9 mouse cellular contexts compared by ENCODE assay signal in the genomic region with DNA sequence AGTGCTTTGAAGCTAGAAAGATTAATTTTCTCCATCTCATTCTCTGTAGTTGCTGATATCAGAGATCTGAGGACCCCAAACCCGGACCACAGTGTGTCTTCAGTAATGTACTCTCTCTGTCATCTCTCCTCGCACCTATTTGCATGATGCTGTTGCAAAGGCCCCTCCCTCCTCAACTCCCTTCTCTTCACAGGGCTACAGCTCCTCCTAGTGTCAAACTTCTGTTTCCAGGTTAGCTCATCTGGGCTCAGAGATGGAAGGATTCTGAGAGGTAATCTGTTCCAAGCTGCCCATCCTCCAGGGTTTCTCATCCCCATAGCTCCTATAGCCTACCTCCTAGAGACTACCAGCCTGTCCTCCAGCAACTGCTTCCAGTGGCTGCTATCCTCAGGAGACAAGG. TPM values are rescaled to one million over a fixed set of nuclear protein-coding genes. Genes with fewer than 3 reads are reported as not detected.
DNase-seq lines count a peak whose midpoint lies in the region; ATAC-seq and TF ChIP-seq lines count a peak whose summit lies in the region.
"Had no signal": no experiment of that assay in that cellular context is flagged by ENCODE, and none has a peak within 500 bp of the region (broad histone marks: within the 10 kb centered on the region; RNA-seq: fewer than 3 reads in every experiment).

No protein-coding gene starts in this region.

- H3K4me1 ChIP-seq in MEL (ENCODE audit: control insufficient read depth in 1 of 2, insufficient read depth in 2 of 2, low read length in 2 of 2), result no peaks in the 10 kb centered on the region

- no peak for ATAC-seq in granulocyte monocyte progenitor cell, adult 5-6 weeks (replicated peaks; ENCODE audit: poor library complexity, severe bottlenecking)

- H3K27me3 ChIP-seq in MEL (ENCODE audit: control insufficient read depth in 1 of 2, insufficient read depth in 2 of 2, low read length in 2 of 2), result no peaks in the 10 kb centered on the region
- H3K27me3 ChIP-seq: liver, embryonic 15.5 days had no signal

- peak; percentile 47 for DNase-seq in kidney, postnatal 10 days
- no peak for DNase-seq in kidney, adult 18-20 months
- DNase-seq in MEL (ENCODE audit: low read depth, low spot score), result peak; percentile 67
- DNase-seq in c-Kit-positive CD71-positive TER-119-negative erythroid progenitor cells, embryonic 14.5 days (ENCODE audit: low read depth), result peak; percentile 64
- peak; percentile 22 to 24 for DNase-seq in kidney, postnatal 4 days
- peak; percentile 51 for DNase-seq in retina, postnatal 1 day
- DNase-seq in urinary bladder, postnatal 4 days (ENCODE audit: low spot score in 2 of 2), result no peak

- no peak overlapping the region for H3K27ac ChIP-seq in MEL (ENCODE audit: control insufficient read depth, low read depth, low read length)
- H3K27ac ChIP-seq: liver, embryonic 15.5 days had no signal

- TF ChIP-seq RAD21 in MEL (IDR thresholded peaks at IDR 0.05; ENCODE audit: low read depth, low read length), result peak; percentile 58

- no peaks in the 10 kb centered on the region for H3K79me2 ChIP-seq in MEL (ENCODE audit: control insufficient read depth, insufficient read depth, low read length, poor library complexity)

- TF ChIP-seq CTCF in MEL (IDR thresholded peaks at IDR 0.05 in 2 of 3, conservative IDR thresholded peaks at IDR 0.05 in 1 of 3; ENCODE audit: control insufficient read depth in 1 of 3, insufficient read depth in 1 of 3, low read depth in 2 of 3, low read length in 3 of 3, poor library complexity in 1 of 3, severe bottlenecking in 1 of 3), result peak; percentile 55 to 69 (median 58)

- TF ChIP-seq POLR2A in MEL (IDR thresholded peaks at IDR 0.05; ENCODE audit: control insufficient read depth in 1 of 2, insufficient read depth in 1 of 2, low read depth in 1 of 2, low read length in 2 of 2, poor library complexity in 1 of 2), result no peak

- H3K36me3 ChIP-seq in MEL (ENCODE audit: control insufficient read depth in 1 of 2, insufficient read depth in 2 of 2, low read length in 2 of 2), result peaks cover 0 to 35% of the 10 kb centered on the region in 2 experiments; a peak in 2 of 4 replicates

- H3K9ac ChIP-seq in MEL (ENCODE audit: control insufficient read depth, low read depth, low read length, poor library complexity, severe bottlenecking), result no peak overlapping the region
- H3K9ac ChIP-seq: liver, embryonic 15.5 days had no signal

- no peak overlapping the region for H3K4me3 ChIP-seq in MEL (ENCODE audit: control insufficient read depth in 1 of 2, insufficient read depth in 1 of 2, low read depth in 2 of 2, low read length in 2 of 2)
- H3K4me3 ChIP-seq: liver, embryonic 15.5 days had no signal

- H3K9me3 ChIP-seq in MEL (replicated peaks; ENCODE audit: insufficient read depth, low read length), result no peaks in the 10 kb centered on the region
- H3K9me3 ChIP-seq: liver, embryonic 15.5 days had no signal

- no peak for TF ChIP-seq EP300 in MEL (IDR thresholded peaks at IDR 0.05; ENCODE audit: low read depth in 1 of 2, low read length in 2 of 2)

TF ChIP-seq in MEL, 35 proteins besides CTCF, POLR2A, EP300 and RAD21:
- peak; percentile 71 for TF ChIP-seq MAZ (IDR thresholded peaks at IDR 0.05; ENCODE audit: low read depth, low read length)
- TF ChIP-seq TCF12 (IDR thresholded peaks at IDR 0.05; ENCODE audit: low read depth, low read length), result no peak
- TF ChIP-seq MAFK (IDR thresholded peaks at IDR 0.05; ENCODE audit: borderline replicate concordance, low read depth, low read length), result no peak
- peak; percentile 54 for TF ChIP-seq SMC3 (IDR thresholded peaks at IDR 0.05; ENCODE audit: low read depth, low read length)
- peak; percentile 30 for TF ChIP-seq ZC3H11A (IDR thresholded peaks at IDR 0.05; ENCODE audit: low read depth, low read length)

RNA-seq across cellular contexts. Expression of a gene that starts 42.3 kb away (rescaled TPM):
- total RNA-seq in MEL (2012; rRNA removed), result 64.8 and 74.3 TPM in 2 replicates
- polyA plus RNA-seq in MEL (2012; ENCODE audit: insufficient read depth in 1 of 2, insufficient read length in 2 of 2, low read depth in 1 of 2, low replicate concordance in 2 of 2, missing spikeins in 1 of 2), result 10 to 100 TPM in 1 of 2 experiments, not detected in 1; 76.1 TPM
- 1.0 and 1.1 TPM in 2 replicates for total RNA-seq in granulocyte monocyte progenitor cell, adult 5-6 weeks (2014; fragmentation: Nextera tagmentation)
- 0.52 and 1.4 TPM in 2 replicates for total RNA-seq in granulocyte monocyte progenitor cell, adult 5-6 weeks (2017)

Comparison
In these comparisons a context has a peak if more than half of its experiments do, and no peak if none do; other contexts are left out.
1. DNase-seq: peak in kidney, postnatal 10 days (single experiment), MEL (single experiment), c-Kit-positive CD71-positive TER-119-negative erythroid progenitor cells, embryonic 14.5 days (single experiment), kidney, postnatal 4 days (2 of 2) and retina, postnatal 1 day (single experiment); none in kidney, adult 18-20 months (single experiment) and urinary bladder, postnatal 4 days (0 of 2).
2. RNA of a gene that starts 42.3 kb away (total RNA-seq): 64.8 to 74.3 TPM in MEL; 0.52 to 1.4 TPM in granulocyte monocyte progenitor cell, adult 5-6 weeks; every median in the first group is over 10 times any median in the second.